Mouse (Mus musculus) Muller cell, postnatal 12 days (primary cell): Measurements from ENCODE around the gene Mecom.
A peak's percentile ranks its signal among the peaks of the same experiment; 100 is the strongest.
"Not testable (repeated sequence)": the region's sequence is repeated elsewhere in the genome, so short reads cannot be mapped to it uniquely, and the experiment has no call there.

Source experiments
- DNase-seq: peaks from one replicate; pipeline ENCODE4 v3.0.0-alpha.2; 2015; ENCODE audit errors: inconsistent ontology term

Mecom gene

GRCm38 (mm10) chr3:30547908-30548307 is at the start of gene Mecom:
Gene Mecom, minus strand, starts transcription at chr3:30548008.
- DNase-seq, result no peak

GRCm38 (mm10) chr3:30597271-30597670 is 49.5 kb upstream of the Mecom start:
- DNase-seq, result no peak

GRCm38 (mm10) chr3:30595111-30595832 is 47.5 kb upstream of the Mecom start:
- peak; percentile 62 for DNase-seq

GRCm38 (mm10) chr3:30593719-30594485 is 46.1 kb upstream of the Mecom start:
- no peak for DNase-seq

- DNase-seq, result peak; percentile 58
These were observed 44.6 kb upstream of the Mecom start for GRCm38 (mm10) chr3:30592418-30592853.

GRCm38 (mm10) chr3:30588865-30589264 is 41.1 kb upstream of the Mecom start:
- no peak for DNase-seq

GRCm38 (mm10) chr3:30573549-30573948 is 25.7 kb upstream of the Mecom start:
- DNase-seq, result no peak

GRCm38 (mm10) chr3:30566333-30566732 is 18.5 kb upstream of the Mecom start:
- not testable (repeated sequence) for DNase-seq

GRCm38 (mm10) chr3:30560677-30561314 is 13.0 kb upstream of the Mecom start:
- no peak for DNase-seq

GRCm38 (mm10) chr3:30553741-30554140 is 5.9 kb upstream of the Mecom start:
- DNase-seq, result peak; percentile 4

GRCm38 (mm10) chr3:30550218-30550617 is 2.4 kb upstream of the Mecom start:
- no peak for DNase-seq

GRCm38 (mm10) chr3:30548928-30549327 is 1.1 kb upstream of the Mecom start:
- DNase-seq, result no peak

GRCm38 (mm10) chr3:30546831-30547369 is 908 bp downstream of the Mecom start:
- peak; percentile 9 for DNase-seq

- no peak for DNase-seq
These were observed 1.4 kb downstream of the Mecom start for GRCm38 (mm10) chr3:30546366-30546765.

- no peak for DNase-seq
These were observed 2.6 kb downstream of the Mecom start for GRCm38 (mm10) chr3:30545246-30545645.

GRCm38 (mm10) chr3:30544305-30544704 is 3.5 kb downstream of the Mecom start:
- no peak for DNase-seq

- DNase-seq, result no peak
These were observed 12.0 kb downstream of the Mecom start for GRCm38 (mm10) chr3:30535821-30536220.

- DNase-seq, result not testable (repeated sequence)
These were observed 27.1 kb downstream of the Mecom start for GRCm38 (mm10) chr3:30520751-30521150.

- DNase-seq, result no peak
These were observed 28.4 kb downstream of the Mecom start for GRCm38 (mm10) chr3:30519425-30519824.

GRCm38 (mm10) chr3:30515795-30516170 is 32.0 kb downstream of the Mecom start:
- no peak for DNase-seq

- peak; percentile 54 for DNase-seq
These were observed 32.7 kb downstream of the Mecom start for GRCm38 (mm10) chr3:30514901-30515794.
